Mouse (Mus musculus) spleen, adult 2 months (tissue): ENCODE data around the gene Shld2.

Source experiments
- CTCF ChIP-seq: fragments of 200-500 bp; IDR thresholded peaks from 2 replicates; pipeline ENCODE4 v1.5.1; 2011; ENCODE audit warnings: mild to moderate bottlenecking, inconsistent platforms; ENCODE audit not compliant: insufficient read depth, insufficient read length, insufficient replicate concordance; ENCODE audit errors: extremely low read depth
- POLR2A ChIP-seq: fragments of 200-500 bp; IDR thresholded peaks from 2 replicates; pipeline ENCODE4 v1.6.1; 2011; ENCODE audit warnings: low read depth, low read length, inconsistent platforms

DNA sequence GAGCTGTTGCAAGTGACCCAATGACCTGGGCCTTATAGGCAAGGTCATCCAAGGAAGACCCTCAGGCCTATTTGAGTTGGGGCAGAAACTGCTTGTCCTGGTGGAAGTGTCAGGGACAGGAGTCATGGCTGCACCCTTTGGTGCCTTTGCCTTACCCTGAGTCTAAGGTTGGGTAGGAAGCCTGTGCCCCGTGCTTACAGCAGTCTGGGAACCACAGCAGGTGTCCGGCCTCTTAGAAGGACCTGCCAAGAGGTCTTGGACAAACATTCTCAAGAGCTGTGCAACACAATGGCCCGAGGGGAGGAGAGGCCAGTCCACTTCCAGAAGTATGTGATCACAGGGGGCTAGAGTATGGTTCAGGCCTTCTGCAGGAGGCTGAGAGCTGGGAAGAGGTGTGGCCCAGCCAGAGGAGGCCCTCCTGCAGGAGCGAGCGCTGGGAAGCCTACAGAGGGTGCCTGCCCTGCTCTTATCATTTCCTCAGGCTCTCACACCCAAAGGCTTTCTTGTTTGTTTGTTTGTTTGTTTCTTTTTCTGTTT, 86.9 kb downstream of the Shld2 start:
- TF ChIP-seq CTCF: no peak
- no peak for TF ChIP-seq POLR2A
